Mouse (Mus musculus) testis, postnatal 10 days (tissue): ENCODE data around the gene Il1r2.

ENCODE experiments used
- DNase-seq: peaks from one replicate; pipeline ENCODE4 v3.0.0; 2021; ENCODE audit warnings: low spot score

Il1r2 gene

DNA sequence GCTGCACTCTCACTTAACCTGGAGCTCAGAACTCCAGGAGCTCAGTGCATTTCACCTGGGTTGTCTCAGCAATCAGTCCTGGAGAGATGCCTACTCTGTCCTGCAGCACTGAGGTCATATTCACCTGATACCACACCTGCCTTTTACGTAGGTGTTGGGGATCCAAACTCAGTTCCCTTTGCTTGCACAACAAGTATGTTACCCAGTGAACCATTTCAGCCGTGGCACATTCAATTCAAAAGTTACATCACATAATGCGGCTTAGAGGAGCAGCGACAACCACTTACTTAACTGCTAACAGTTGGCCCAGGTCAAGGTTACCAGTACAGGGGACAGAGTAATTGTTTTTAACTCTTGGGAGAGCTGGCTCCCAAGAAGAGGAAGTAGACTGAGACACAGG is 58.8 kb downstream of the Il1r2 start:
- no peak for DNase-seq

DNA sequence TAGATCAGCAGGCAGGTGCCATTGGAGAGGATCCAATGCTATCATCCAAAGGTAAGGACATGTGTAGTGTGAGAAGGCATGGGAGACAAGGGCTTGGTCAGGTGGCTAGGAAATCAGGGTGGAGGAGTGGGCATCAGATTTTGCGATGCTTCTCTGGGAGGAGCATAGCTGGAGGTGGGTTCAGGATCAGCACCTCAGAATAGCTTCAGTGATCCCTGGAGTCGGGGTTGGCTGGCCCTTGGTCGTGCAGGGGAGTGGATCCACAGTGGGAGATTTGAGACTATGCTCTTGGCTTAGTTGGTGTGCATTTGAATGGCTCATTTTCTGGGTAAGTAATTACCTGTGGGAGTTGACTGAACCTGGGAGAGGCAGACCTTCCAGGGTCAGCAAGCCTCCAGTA is 59.7 kb downstream of the Il1r2 start:
- no peak for DNase-seq

DNA sequence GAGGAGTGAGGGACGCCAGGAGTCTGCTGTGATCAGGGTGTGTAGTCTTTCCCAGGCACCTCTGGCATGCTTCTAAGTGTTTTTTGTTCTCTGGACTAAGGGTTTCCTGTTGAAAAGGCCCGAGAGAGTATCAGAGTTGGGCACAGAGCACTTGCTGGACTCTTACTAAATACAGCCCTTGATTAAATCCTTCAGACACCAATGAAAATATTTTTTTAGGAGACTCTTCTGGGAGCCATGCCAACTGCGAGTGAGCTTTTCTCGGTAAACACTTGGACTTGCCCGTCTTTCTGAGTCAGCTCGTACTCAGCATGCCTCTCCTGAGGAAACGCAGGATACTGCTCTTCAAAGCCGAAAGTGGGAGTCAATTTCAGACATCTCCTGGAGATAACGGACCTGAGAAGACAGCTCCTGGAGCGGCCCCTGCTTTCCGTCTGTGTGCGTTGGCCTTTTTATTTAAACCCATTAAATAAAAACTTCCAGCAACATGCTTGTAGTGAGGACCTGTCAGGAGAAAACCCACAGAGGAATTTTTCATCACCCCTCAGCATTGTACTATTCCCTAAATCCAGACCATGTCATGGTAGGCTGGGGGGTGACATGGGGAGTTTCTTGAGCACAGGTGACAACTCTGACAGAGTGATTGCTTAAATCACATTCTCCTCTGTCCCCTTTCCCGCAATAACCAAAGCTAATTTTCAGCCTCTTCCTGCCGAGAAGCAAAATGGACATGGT is 66.1 kb downstream of the Il1r2 start:
- DNase-seq = peak; percentile 73

DNA sequence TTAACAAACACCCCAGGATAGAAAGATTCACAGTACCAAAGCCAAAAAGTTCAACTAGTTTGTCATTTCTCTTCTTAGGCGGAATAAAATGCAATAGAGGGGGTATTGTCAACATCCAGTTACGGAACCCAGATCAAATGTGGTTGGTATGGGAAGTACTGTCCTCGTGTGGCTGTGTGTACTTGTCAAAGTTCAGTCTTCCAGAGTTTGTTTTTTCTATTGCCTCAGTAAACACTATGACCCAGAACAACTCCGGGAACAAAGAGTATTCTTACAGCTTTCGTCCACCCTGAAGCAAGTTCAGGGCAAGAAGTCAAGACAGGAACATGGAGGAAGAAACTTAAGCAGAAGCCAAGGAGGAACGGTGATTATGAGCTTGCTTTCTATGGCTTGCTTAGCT is 82.2 kb downstream of the Il1r2 start:
- DNase-seq = no peak

DNA sequence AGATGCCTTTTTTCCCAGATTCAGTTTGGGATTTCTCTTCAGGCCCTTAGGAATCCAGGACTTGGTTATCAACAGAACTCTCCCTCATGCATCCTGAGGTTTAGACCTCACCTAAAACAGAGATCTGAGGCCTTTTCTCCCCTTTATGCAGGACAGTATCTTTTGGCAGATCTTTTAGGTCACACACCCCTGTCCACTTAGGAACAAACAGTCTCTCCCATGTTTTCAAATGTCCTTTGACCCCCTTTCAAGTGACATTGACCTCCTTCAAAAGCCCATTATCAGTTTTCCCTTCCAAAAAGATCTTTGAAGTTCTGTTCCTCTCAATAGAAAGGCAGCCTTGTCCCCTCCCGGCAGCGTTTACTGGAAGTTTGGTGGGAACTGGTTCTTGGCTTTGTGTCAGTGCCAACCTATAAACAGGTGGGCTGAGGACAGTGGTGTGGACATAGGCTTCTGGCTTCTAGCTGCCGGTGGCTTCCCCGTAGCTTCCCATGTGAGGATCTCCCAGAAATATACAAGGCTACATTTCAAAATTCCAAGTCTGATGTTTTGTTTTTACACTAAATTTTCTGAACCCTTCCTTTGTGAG is 89.5 kb downstream of the Il1r2 start:
- no peak for DNase-seq

DNA sequence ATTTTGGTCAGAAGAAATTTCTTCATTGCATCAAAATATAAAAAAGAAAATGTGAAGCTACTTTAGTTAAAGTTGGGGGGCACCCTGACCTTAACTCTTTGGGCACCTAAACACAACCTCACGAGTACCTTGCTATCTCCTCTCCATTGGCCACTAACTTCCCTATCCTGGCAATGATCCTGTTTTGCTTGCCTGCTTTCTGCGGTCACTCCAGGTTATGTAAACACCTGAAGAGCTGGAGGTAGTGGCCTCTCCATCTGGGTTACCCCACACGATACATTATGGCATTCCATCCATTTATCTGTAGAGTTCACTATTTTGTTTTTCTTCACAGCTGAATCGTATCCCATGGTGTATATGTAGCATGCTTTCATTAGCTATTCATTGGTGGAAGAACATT is 90.5 kb downstream of the Il1r2 start:
- DNase-seq = no peak

DNA sequence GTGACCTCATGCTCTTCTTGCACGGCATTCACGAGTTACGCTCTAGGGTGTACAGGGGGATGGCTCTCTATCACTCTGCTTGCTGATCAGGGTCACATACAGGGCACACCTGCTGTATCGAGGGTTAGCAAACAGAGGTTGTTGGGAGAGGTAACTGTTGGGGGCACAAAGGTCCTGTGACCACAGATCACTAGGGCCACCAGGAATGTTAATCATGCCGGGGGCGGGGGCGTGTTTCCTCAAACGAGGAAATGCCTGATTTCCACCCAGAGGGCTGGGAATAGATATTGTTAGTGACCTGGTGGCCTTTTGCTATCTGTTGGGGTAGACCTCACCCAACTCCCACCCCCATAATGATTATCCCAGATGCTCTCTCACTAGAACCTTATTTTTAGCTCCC is 93.7 kb downstream of the Il1r2 start:
- DNase-seq = no peak

DNA sequence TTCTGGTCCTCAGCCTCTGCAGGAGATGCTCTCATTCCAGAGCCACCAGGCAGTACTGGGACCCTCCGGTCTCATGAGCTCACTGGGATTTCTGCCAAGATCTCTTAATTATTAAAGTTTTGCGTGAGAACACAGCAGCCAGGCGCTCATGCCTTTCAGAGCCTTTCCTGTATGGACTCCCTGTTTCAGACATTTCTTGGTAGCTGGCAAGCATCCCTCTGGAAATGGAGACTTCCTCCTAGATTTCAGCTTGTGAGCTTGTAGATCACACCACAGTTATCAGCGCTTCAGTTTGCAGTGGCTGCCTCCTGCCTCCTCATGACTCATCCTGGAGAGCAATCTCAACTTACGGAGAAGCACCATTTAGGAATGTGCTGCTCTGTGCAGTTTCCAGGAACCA is 98.0 kb downstream of the Il1r2 start:
- DNase-seq = no peak

DNA sequence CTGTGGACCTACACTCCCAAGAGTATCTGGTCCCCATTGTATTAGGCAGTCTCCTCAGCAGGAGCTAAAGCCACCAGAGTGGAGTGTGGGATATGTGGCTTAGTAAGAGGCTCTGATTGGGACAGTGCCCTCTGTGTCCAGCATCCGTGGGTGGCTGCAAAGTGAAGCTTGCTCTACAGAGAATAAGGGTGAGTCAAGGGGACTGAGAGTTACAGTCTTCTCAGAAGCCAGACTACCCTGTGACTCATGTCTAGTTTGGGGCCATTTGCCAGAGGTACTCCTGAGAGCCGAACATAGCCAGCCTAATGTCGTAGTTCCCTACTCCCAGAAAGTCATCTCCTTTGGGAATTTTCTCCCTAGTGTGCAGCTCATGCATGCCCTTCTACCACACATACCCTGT is 100.3 kb downstream of the Il1r2 start:
- DNase-seq = no peak
